Mouse (Mus musculus) cerebellum, adult 2 months (tissue): ENCODE results near the gene Glra3. TPM values are rescaled to one million over a fixed set of nuclear protein-coding genes. Genes with fewer than 3 reads are reported as not detected.

Experiments used
- DNase-seq, 2 experiments: peaks; one replicate each; pipeline ENCODE4 v3.0.0; 2021
- H3K27ac ChIP-seq: fragments of 200-500 bp; 2 replicates; pipeline ENCODE4 v1.5.1; 2012; ENCODE audit warnings: low read length, control low read depth, inconsistent platforms; ENCODE audit not compliant: insufficient read depth
- H3K27me3 ChIP-seq: fragments of 200-500 bp; 2 replicates; pipeline ENCODE4 v1.6.1; 2012; ENCODE audit warnings: inconsistent platforms, mild to moderate bottlenecking, low read length, moderate library complexity; ENCODE audit not compliant: control insufficient read depth, insufficient read depth
- H3K4me1 ChIP-seq: fragments of 200-500 bp; 2 replicates; pipeline ENCODE4 v1.6.1; 2011; ENCODE audit warnings: low read length; ENCODE audit not compliant: control insufficient read depth, insufficient read depth
- H3K4me3 ChIP-seq: fragments of 200-500 bp; replicated peaks from 2 replicates; pipeline ENCODE3; 2011; ENCODE audit warnings: mild to moderate bottlenecking, low read depth, low read length, control low read depth; ENCODE audit not compliant: insufficient read depth
- CTCF ChIP-seq: fragments of 200-500 bp; IDR thresholded peaks from 2 replicates; pipeline ENCODE4 v1.5.1; 2011; ENCODE audit warnings: low read depth, mild to moderate bottlenecking, control low read depth, low read length, moderate library complexity, borderline replicate concordance; ENCODE audit not compliant: insufficient read depth
- POLR2A ChIP-seq: fragments of 200-500 bp; IDR thresholded peaks from 2 replicates; pipeline ENCODE4 v1.6.1; 2011; ENCODE audit warnings: low read length, control low read depth, borderline replicate concordance; ENCODE audit not compliant: insufficient read depth
- WGBS: fragments of 180-500 bp; shearing (Covaris S2); methylation state at CpG from one replicate; pipeline ENCODE4 v1.1.7; 2018; 5-methylcytosine and 5-hydroxymethylcytosine counted together
- polyA plus RNA-seq: library from polyadenylated mRNA; depleted of rRNA; stranded (reverse); fragments of >200 nt; gene quantifications from 2 replicates; pipeline ENCODE4 v1.2.3, GENCODE M21; 2012; rRNA removed

Glra3 gene
- polyA plus RNA-seq, 1 experiment: 1.2 TPM

DNA sequence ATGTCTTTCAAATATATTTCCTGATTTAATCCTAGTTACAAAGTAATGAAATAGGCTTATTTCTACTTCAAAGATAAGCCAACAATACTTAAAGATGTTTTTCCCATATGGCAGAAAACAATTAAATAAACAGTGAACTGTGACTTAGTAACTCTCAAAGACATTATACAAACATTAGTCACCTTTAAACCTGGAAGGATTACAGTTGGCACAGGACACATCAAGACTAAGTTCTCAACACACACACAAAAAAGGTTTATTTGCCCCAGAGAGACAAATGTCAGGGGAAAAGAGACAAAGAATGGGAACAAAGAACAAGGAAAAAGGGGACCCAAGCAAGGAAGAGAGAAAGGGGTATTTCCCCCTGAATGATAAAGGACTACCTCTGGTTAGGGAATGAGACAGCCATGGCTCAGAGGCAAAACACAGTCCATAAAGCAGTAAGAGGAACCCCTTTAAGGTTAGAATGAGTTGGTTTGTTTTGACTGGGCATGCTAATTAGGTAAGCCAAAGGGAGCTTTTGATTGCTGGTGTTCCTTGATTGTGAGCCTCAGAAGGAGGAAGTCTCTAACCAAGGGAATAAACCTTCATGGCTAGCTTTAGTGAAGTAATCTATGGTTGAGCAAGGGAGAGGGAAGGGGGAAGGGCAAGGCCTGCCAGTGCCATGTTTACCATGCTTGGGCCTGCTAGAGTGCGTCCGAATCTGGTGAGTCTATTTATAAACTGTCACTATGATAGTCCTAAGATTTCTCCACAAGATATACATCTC lies 130.4 kb downstream of the Glra3 start:
- H3K27ac ChIP-seq: no peak overlapping the region
- no peaks in the 10 kb centered on the region for H3K27me3 ChIP-seq
- no peak overlapping the region for H3K4me3 ChIP-seq
- H3K4me1 ChIP-seq: no peaks in the 10 kb centered on the region
- no peak for DNase-seq
- TF ChIP-seq CTCF (no peak), POLR2A (no peak)
- WGBS: 84% methylated on average over 2 of the region's 2 CpGs

DNA sequence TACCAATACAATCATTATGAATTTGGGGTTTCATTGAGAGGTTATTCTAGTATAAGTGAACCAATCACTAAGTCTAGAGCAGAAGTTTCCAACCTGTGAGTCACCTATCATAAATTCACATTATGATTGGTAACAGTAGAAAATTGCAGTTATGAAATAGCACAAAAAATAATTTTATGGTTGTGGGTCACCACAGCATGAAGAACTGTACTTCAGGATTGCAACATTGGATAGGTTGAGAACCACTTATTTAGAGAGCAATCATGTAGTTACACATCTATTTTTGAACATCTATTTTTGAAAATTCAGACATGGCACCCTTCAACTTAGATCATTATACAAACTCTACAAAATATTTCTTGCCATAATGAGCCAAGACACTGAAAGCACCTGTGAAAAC lies 143.4 kb downstream of the Glra3 start:
- no peak for TF ChIP-seq CTCF
- no peak for TF ChIP-seq POLR2A
- H3K27ac ChIP-seq: no peak overlapping the region
- H3K4me1 ChIP-seq: no peaks in the 10 kb centered on the region
- no peak for DNase-seq
- H3K27me3 ChIP-seq: no peaks in the 10 kb centered on the region
- no peak overlapping the region for H3K4me3 ChIP-seq

DNA sequence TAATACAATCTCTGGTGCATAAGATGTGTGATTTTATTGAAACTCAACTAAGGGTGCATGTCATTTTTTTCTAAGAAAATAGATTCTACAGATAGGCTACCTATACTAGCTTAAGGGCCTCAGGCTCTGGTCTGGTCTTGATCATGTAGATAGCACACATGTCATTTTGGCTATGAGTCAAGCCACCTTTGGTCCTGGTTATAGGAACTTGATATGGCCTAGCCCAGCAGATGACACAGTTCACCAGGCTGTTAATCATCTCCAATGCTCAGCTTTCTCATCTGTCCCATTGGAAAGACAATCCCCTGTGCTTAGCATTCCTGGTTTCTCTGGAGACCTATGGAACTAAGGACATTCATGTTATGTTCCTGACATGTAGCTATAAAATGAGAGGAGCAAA lies 154.1 kb downstream of the Glra3 start:
- TF ChIP-seq POLR2A (no peak), CTCF (no peak)

DNA sequence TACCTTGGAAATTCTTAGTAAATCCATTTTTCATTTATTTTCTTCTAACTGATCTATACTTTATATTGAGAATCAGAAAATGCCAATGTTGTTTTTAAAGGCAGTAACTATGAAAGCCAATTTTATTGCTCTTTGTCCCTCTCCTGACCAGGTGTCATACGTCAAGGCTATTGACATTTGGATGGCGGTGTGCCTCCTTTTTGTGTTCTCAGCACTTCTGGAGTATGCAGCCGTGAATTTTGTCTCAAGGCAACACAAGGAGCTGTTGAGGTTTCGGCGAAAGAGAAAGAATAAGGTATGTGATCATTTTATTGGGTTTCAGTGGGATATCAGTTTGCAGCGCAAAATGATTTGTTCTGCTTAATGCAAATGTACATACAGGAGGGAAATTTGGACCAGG lies 170.0 kb downstream of the Glra3 start:
- no peak overlapping the region for H3K27ac ChIP-seq
- no peak for TF ChIP-seq POLR2A
- no peak for TF ChIP-seq CTCF
- no peaks in the 10 kb centered on the region for H3K4me1 ChIP-seq
- WGBS: 78% methylated on average over 6 of the region's 6 CpGs
- no peaks in the 10 kb centered on the region for H3K27me3 ChIP-seq
- DNase-seq: no peak
- no peak overlapping the region for H3K4me3 ChIP-seq

More for the DNA sequence above, 154.1 kb downstream of the Glra3 start:
- Histone ChIP-seq H3K4me3 (no peak overlapping the region), H3K27ac (no peak overlapping the region), H3K27me3 (no peaks in the 10 kb centered on the region), H3K4me1 (no peaks in the 10 kb centered on the region)
- DNase-seq: no peak

DNA sequence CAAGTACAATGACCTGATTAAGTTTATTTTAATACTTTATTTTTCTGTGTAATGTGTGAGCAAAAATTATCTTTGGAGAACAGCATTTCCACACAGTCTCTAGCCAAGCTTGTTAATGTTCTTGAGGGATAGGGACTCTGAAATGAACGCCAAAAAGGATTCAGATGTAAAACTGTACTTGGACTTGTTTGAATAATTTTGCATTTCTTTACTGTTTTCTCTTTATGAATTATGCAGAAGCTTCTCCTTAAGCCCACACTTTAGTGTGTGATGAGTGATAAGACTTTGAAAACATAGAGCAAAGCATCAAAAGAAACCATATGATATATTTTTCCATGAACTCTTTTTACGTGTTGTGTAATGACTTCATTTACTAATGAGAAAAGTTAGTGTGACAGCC lies 189.1 kb downstream of the Glra3 start:
- DNase-seq: no peak
- Histone ChIP-seq H3K27me3 (no peaks in the 10 kb centered on the region), H3K4me3 (no peak overlapping the region), H3K4me1 (no peaks in the 10 kb centered on the region), H3K27ac (no peak overlapping the region)
- WGBS: 71% methylated on average over 2 of the region's 2 CpGs
- TF ChIP-seq POLR2A (no peak), CTCF (no peak)

DNA sequence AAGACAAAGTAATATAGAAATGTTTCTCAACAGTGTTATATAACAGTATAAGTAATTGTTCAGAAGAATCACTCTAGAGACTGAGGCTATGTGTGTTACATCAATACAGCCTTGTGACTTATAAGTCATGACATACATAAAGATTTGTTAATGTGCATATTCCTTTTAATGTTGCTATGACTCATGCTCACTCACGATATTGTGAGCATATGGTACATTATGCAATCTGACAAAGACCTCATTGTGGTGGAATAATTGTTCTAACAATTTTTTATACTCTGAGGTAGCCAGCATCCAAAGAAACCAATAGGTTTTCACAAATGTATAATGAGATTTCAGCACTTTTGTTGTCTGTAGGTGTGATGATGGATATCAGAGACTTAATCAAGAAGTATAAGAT lies 210.4 kb downstream of the Glra3 start:
- DNase-seq: no peak
- WGBS: 39% methylated on average over 1 of the region's 1 CpGs

DNA sequence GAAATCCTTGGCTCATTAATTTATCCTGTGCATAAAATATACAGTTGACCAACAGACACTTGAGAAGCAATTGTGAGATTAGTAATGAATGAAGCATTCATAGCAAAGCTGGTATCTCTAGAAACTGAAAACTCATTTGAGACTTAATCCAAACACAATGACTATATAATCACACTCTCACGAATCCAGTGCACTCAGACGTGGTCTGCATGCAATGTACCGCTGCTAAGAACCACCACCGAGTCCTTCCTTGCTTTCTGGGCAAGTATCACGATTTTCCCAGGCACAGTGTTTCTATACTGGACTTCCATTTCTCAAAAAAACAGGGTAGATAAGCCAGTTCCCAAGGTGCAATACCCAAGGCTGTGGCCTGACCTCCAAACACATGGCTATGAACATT lies 211.3 kb downstream of the Glra3 start:
- 78% methylated on average over 5 of the region's 5 CpGs for WGBS
- H3K27me3 ChIP-seq: no peaks in the 10 kb centered on the region
- H3K27ac ChIP-seq: no peak overlapping the region
- DNase-seq: no peak
- no peaks in the 10 kb centered on the region for H3K4me1 ChIP-seq
- no peak for TF ChIP-seq POLR2A
- TF ChIP-seq CTCF: no peak
- H3K4me3 ChIP-seq: no peak overlapping the region

More for the DNA sequence above, 210.4 kb downstream of the Glra3 start:
- Histone ChIP-seq H3K4me3 (no peak overlapping the region), H3K4me1 (no peaks in the 10 kb centered on the region), H3K27me3 (no peaks in the 10 kb centered on the region), H3K27ac (no peak overlapping the region)
- TF ChIP-seq CTCF (no peak), POLR2A (no peak)

DNA sequence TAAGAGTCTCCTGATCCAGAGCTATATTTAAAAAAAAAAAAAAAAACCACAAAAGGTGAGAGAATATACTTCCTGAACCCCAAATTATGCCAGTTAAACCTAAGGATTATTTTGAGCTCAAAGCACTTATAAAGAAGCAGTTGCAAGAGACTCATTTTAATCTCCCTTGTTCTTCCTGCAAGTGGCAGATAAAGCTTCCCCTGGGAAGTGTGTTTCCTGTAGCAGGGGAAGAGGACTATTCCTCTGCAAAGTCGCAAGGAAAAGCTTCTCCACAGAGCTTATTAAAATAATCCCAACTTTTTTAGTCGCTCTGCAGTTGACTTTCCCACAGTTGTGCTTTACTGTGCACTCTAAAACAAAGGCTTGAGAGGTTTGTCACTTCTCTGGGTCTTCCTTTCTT lies 218.7 kb downstream of the Glra3 start:
- no peak for TF ChIP-seq POLR2A
- TF ChIP-seq CTCF: no peak
- Histone ChIP-seq H3K27me3 (no peaks in the 10 kb centered on the region), H3K4me1 (no peaks in the 10 kb centered on the region), H3K27ac (no peak overlapping the region), H3K4me3 (no peak overlapping the region)
- WGBS: 45% methylated on average over 2 of the region's 2 CpGs
- no peak for DNase-seq

Other genes starting within 250 kb of the Glra3 start
- not detected in 2 replicates for gene Adam29, start 33.5 kb upstream of the Glra3 start, polyA plus RNA-seq